Mouse (Mus musculus): ENCODE data around the gene Ccn2.

- TF ChIP-seq CTCF (IDR thresholded peaks at IDR 0.05; ENCODE audit: low read depth, low read length) (no peak), GATA1 (IDR thresholded peaks at IDR 0.05; ENCODE audit: borderline replicate concordance, low read length) (no peak), TAL1 (conservative IDR thresholded peaks at IDR 0.05; ENCODE audit: low read depth, low read length) (no peak)
Measured at GRCm38 (mm10) chr10:24596869-24597339, 1.7 kb downstream of the Ccn2 start.

Measured in G1E (cell line).